Mouse (Mus musculus) lung, postnatal 25 days (tissue): ENCODE data around the gene Bmpr1a.

Experiments used
- DNase-seq: peaks from one replicate; pipeline ENCODE4 v3.0.0; 2022; ENCODE audit warnings: low spot score

The Bmpr1a gene

GRCm38 (mm10) chr14:34505309-34505708 lies 2.2 kb upstream of the Bmpr1a start:
- no peak for DNase-seq

- no peak for DNase-seq
Measured at GRCm38 (mm10) chr14:34504377-34504776, 1.2 kb upstream of the Bmpr1a start.

- no peak for DNase-seq
Measured at GRCm38 (mm10) chr14:34503759-34504158, 618 bp upstream of the Bmpr1a start.

- DNase-seq = peak; percentile 80
Measured at GRCm38 (mm10) chr14:34502475-34503324, 441 bp downstream of the Bmpr1a start.

- no peak for DNase-seq
Measured at GRCm38 (mm10) chr14:34501804-34502474, 1.2 kb downstream of the Bmpr1a start.

GRCm38 (mm10) chr14:34501447-34501803 lies 1.7 kb downstream of the Bmpr1a start:
- DNase-seq = no peak

GRCm38 (mm10) chr14:34500309-34500708 lies 2.8 kb downstream of the Bmpr1a start:
- DNase-seq = no peak

GRCm38 (mm10) chr14:34499664-34500063 lies 3.5 kb downstream of the Bmpr1a start:
- DNase-seq = no peak

GRCm38 (mm10) chr14:34497346-34497745 lies 5.8 kb downstream of the Bmpr1a start:
- no peak for DNase-seq

- DNase-seq = no peak
Measured at GRCm38 (mm10) chr14:34493682-34494081, 9.5 kb downstream of the Bmpr1a start.

GRCm38 (mm10) chr14:34492688-34493087 lies 10.5 kb downstream of the Bmpr1a start:
- no peak for DNase-seq

- DNase-seq = no peak
Measured at GRCm38 (mm10) chr14:34490965-34491364, 12.2 kb downstream of the Bmpr1a start.

- DNase-seq = no peak
Measured at GRCm38 (mm10) chr14:34489928-34490327, 13.2 kb downstream of the Bmpr1a start.

GRCm38 (mm10) chr14:34486169-34486568 lies 17.0 kb downstream of the Bmpr1a start:
- no peak for DNase-seq

GRCm38 (mm10) chr14:34483469-34484341 lies 19.4 kb downstream of the Bmpr1a start:
- no peak for DNase-seq

GRCm38 (mm10) chr14:34471591-34471990 lies 31.6 kb downstream of the Bmpr1a start:
- DNase-seq = no peak

- no peak for DNase-seq
Measured at GRCm38 (mm10) chr14:34466291-34466690, 36.9 kb downstream of the Bmpr1a start.

- no peak for DNase-seq
Measured at GRCm38 (mm10) chr14:34459386-34459785, 43.8 kb downstream of the Bmpr1a start.

GRCm38 (mm10) chr14:34458880-34459279 lies 44.3 kb downstream of the Bmpr1a start:
- peak; percentile 42 for DNase-seq

- no peak for DNase-seq
Measured at GRCm38 (mm10) chr14:34454282-34454681, 48.9 kb downstream of the Bmpr1a start.

- no peak for DNase-seq
Measured at GRCm38 (mm10) chr14:34453648-34454047, 49.5 kb downstream of the Bmpr1a start.

- DNase-seq = no peak
Measured at GRCm38 (mm10) chr14:34451872-34452271, 51.3 kb downstream of the Bmpr1a start.
